Mouse (Mus musculus): Measurements from ENCODE around the gene Hdgf. TPM values are rescaled to one million over a fixed set of nuclear protein-coding genes. Genes with fewer than 3 reads are reported as not detected.

Gene Hdgf
- total and polyA plus RNA-seq, 3 experiments = 199 to 468 (median 215) TPM

GRCm38 (mm10) chr3:87913891-87914290, 7.8 kb downstream of the Hdgf start:
- Histone ChIP-seq H3K36me3 (replicated peaks in 1 of 2; ENCODE audit: control insufficient read depth in 1 of 2, insufficient read depth in 1 of 2, low read length in 1 of 2) (peaks cover 32 to 71% of the 10 kb centered on the region in 2 experiments), H3K9ac (ENCODE audit: insufficient read depth, low read depth) (no peak overlapping the region), H3K27me3 (replicated peaks) (no peaks in the 10 kb centered on the region), H3K4me3 (replicated peaks in 1 of 3; ENCODE audit: low read depth in 2 of 3, low read length in 2 of 3, poor library complexity in 1 of 3) (no peak overlapping the region), H3K4me2 (ENCODE audit: insufficient read depth, low read depth, poor library complexity, severe bottlenecking) (no peak overlapping the region), H3K4me1 (ENCODE audit: control insufficient read depth in 1 of 2, insufficient read depth in 2 of 2) (peaks cover 8 to 36% of the 10 kb centered on the region in 2 experiments), H3K79me2 (replicated peaks; ENCODE audit: control insufficient read depth, extremely low read depth, insufficient read depth, poor library complexity, severe bottlenecking) (peaks cover 42% of the 10 kb centered on the region), H3K27ac (ENCODE audit: insufficient read depth, low read depth) (no peak overlapping the region), H3K9me3 (replicated peaks; ENCODE audit: low read length) (no peaks in the 10 kb centered on the region)
- dilution Hi-C loops (cut with MboI; ENCODE audit: extremely low pct_ligation_motif_present, extremely low pct_unique_long_range_greater_than_20kb, low sequenced_read_pairs) = no loop called here
- no peak for TF ChIP-seq ZMIZ1 (IDR thresholded peaks at IDR 0.05; ENCODE audit: low read depth, low read length)
- TF ChIP-seq POLR2A (IDR thresholded peaks at IDR 0.05; ENCODE audit: low read depth, low read length) = no peak
- no peak for TF ChIP-seq IRF4 (IDR thresholded peaks at IDR 0.05; ENCODE audit: low read depth, low read length)
- no peak for DNase-seq (ENCODE audit: extremely low read depth)
- in situ Hi-C loops (cut with MboI; ENCODE audit: low pct_ligation_motif_present, low pct_unique_long_range_greater_than_20kb, low sequenced_read_pairs) = no loop called here

DNA sequence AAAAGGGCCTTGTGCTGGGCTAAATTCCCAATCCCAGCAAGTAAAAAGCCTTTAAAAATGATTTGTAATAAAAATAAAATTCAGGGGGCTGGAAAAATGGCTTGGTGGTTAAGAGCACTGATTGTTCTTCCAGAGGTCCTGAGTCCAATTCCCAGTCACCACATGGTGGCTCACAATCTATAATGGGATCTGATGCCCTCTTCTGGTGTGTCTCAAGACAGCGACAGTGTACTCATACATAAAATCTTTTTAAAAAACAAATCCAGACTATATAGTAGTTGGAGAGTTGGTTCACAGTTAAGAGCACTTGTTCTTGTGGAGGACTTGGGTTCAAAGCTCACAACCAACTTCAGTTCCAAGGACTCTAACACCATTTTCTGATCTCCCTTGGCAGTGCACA, 10.9 kb downstream of the Hdgf start:
- DNase-seq (ENCODE audit: extremely low read depth) = no peak
- Histone ChIP-seq H3K4me2 (ENCODE audit: insufficient read depth, low read depth, poor library complexity, severe bottlenecking) (no peak overlapping the region), H3K27me3 (replicated peaks) (no peaks in the 10 kb centered on the region), H3K9me3 (replicated peaks; ENCODE audit: low read length) (no peaks in the 10 kb centered on the region), H3K27ac (ENCODE audit: insufficient read depth, low read depth) (no peak overlapping the region), H3K9ac (ENCODE audit: insufficient read depth, low read depth) (no peak overlapping the region), H3K36me3 (replicated peaks in 1 of 2; ENCODE audit: control insufficient read depth in 1 of 2, insufficient read depth in 1 of 2, low read length in 1 of 2) (peaks cover 33 to 66% of the 10 kb centered on the region in 2 experiments), H3K4me3 (replicated peaks in 1 of 3; ENCODE audit: low read depth in 2 of 3, low read length in 2 of 3, poor library complexity in 1 of 3) (no peak overlapping the region), H3K79me2 (replicated peaks; ENCODE audit: control insufficient read depth, extremely low read depth, insufficient read depth, poor library complexity, severe bottlenecking) (peaks cover 27% of the 10 kb centered on the region), H3K4me1 (ENCODE audit: control insufficient read depth in 1 of 2, insufficient read depth in 2 of 2) (peaks cover 0 to 20% of the 10 kb centered on the region in 2 experiments; a peak in 2 of 4 replicates)
- dilution Hi-C loops (cut with MboI; ENCODE audit: extremely low pct_ligation_motif_present, extremely low pct_unique_long_range_greater_than_20kb, low sequenced_read_pairs) = no loop called here
- TF ChIP-seq MAZ (IDR thresholded peaks at IDR 0.05; ENCODE audit: low read depth, low read length) = no peak
- TF ChIP-seq CTCF (conservative IDR thresholded peaks at IDR 0.05 in 1 of 2, IDR thresholded peaks at IDR 0.05 in 1 of 2; ENCODE audit: low read depth in 2 of 2, low read length in 2 of 2) = peak in 1 of 2 experiments; percentile 45; a peak in 2 of 4 replicates
- in situ Hi-C loops (cut with MboI; ENCODE audit: low pct_ligation_motif_present, low pct_unique_long_range_greater_than_20kb, low sequenced_read_pairs) = no loop called here

- Histone ChIP-seq H3K9me3 (replicated peaks; ENCODE audit: low read length) (no peaks in the 10 kb centered on the region), H3K27me3 (replicated peaks) (no peaks in the 10 kb centered on the region), H3K4me1 (ENCODE audit: control insufficient read depth in 1 of 2, insufficient read depth in 2 of 2) (peaks cover 0 to 19% of the 10 kb centered on the region in 2 experiments; a peak in 1 of 4 replicates), H3K79me2 (replicated peaks; ENCODE audit: control insufficient read depth, extremely low read depth, insufficient read depth, poor library complexity, severe bottlenecking) (peaks cover 16% of the 10 kb centered on the region), H3K4me3 (replicated peaks in 1 of 3; ENCODE audit: low read depth in 2 of 3, low read length in 2 of 3, poor library complexity in 1 of 3) (no peak overlapping the region), H3K27ac (ENCODE audit: insufficient read depth, low read depth) (no peak overlapping the region), H3K9ac (ENCODE audit: insufficient read depth, low read depth) (peak overlapping the region; percentile 19; the same call in 1 of the 2 replicates), H3K4me2 (ENCODE audit: insufficient read depth, low read depth, poor library complexity, severe bottlenecking) (peak overlapping the region; percentile 13; the same call in 1 of the 2 replicates), H3K36me3 (replicated peaks in 1 of 2; ENCODE audit: control insufficient read depth in 1 of 2, insufficient read depth in 1 of 2, low read length in 1 of 2) (peaks cover 40 to 66% of the 10 kb centered on the region in 2 experiments)
- dilution Hi-C loops (cut with MboI; ENCODE audit: extremely low pct_ligation_motif_present, extremely low pct_unique_long_range_greater_than_20kb, low sequenced_read_pairs) (no loop called here), in situ Hi-C loops (cut with MboI; ENCODE audit: low pct_ligation_motif_present, low pct_unique_long_range_greater_than_20kb, low sequenced_read_pairs) (no loop called here)
- no peak for TF ChIP-seq ZKSCAN1 (IDR thresholded peaks at IDR 0.05; ENCODE audit: borderline replicate concordance, low read depth, low read length)
- TF ChIP-seq KAT2A (IDR thresholded peaks at IDR 0.05; ENCODE audit: insufficient replicate concordance, low read length) = no peak
- TF ChIP-seq TCF12 (IDR thresholded peaks at IDR 0.05; ENCODE audit: low read depth, low read length) = no peak
- TF ChIP-seq PAX5 (IDR thresholded peaks at IDR 0.05; ENCODE audit: low read length) = no peak
- TF ChIP-seq CTCF (conservative IDR thresholded peaks at IDR 0.05 in 1 of 2, IDR thresholded peaks at IDR 0.05 in 1 of 2; ENCODE audit: low read depth in 2 of 2, low read length in 2 of 2) = no peak
- no peak for TF ChIP-seq USF2 (conservative IDR thresholded peaks at IDR 0.05; ENCODE audit: low read depth, low read length)
- no peak for TF ChIP-seq GABPA (IDR thresholded peaks at IDR 0.05; ENCODE audit: insufficient replicate concordance, low read depth, low read length)
- TF ChIP-seq SIN3A (IDR thresholded peaks at IDR 0.05; ENCODE audit: low read length) = no peak
- TF ChIP-seq RAD21 (IDR thresholded peaks at IDR 0.05; ENCODE audit: low read depth, low read length) = no peak
- no peak for TF ChIP-seq MEF2A (IDR thresholded peaks at IDR 0.05; ENCODE audit: borderline replicate concordance, low read depth, low read length)
- no peak for TF ChIP-seq ETS1 (conservative IDR thresholded peaks at IDR 0.05; ENCODE audit: low read depth, low read length)
- TF ChIP-seq USF1 (IDR thresholded peaks at IDR 0.05; ENCODE audit: low read depth, low read length) = no peak
- no peak for TF ChIP-seq POLR2A (IDR thresholded peaks at IDR 0.05; ENCODE audit: low read depth, low read length)
- TF ChIP-seq MAX (IDR thresholded peaks at IDR 0.05; ENCODE audit: low read length) = no peak
- no peak for TF ChIP-seq UBTF (IDR thresholded peaks at IDR 0.05; ENCODE audit: low read depth, low read length)
- TF ChIP-seq POLR2AphosphoS2 (IDR thresholded peaks at IDR 0.05; ENCODE audit: low read depth, low read length) = no peak
- no peak for TF ChIP-seq TBP (conservative IDR thresholded peaks at IDR 0.05; ENCODE audit: low read depth, low read length)
- TF ChIP-seq BHLHE40 (IDR thresholded peaks at IDR 0.05; ENCODE audit: low read depth, low read length) = no peak
- no peak for DNase-seq (ENCODE audit: extremely low read depth)
These were observed 12.4 kb downstream of the Hdgf start for GRCm38 (mm10) chr3:87918551-87918950.

Data from CH12.LX (cell line).